Mouse (Mus musculus) frontal cortex, postnatal 25 days (tissue): ENCODE measurements around the gene Mydgf.

ENCODE experiments used
- DNase-seq, 2 experiments: peaks; one replicate each; pipeline ENCODE4 v3.0.0; 2022; ENCODE audit warnings: low spot score in 2 of 2

Gene Mydgf

GRCm38 (mm10) chr17:56183658-56184103 is at the start of gene Mydgf:
Gene Mydgf (minus strand): TSS chr17:56183920.
- DNase-seq: peak; percentile 80 to 93

GRCm38 (mm10) chr17:56233389-56233788 is 49.7 kb upstream of the Mydgf start:
- no peak for DNase-seq

GRCm38 (mm10) chr17:56229943-56230342 is 46.2 kb upstream of the Mydgf start:
- DNase-seq: peak; percentile 48 to 69

- DNase-seq: no peak
Observed at GRCm38 (mm10) chr17:56226566-56226965, 42.8 kb upstream of the Mydgf start.

DNA sequence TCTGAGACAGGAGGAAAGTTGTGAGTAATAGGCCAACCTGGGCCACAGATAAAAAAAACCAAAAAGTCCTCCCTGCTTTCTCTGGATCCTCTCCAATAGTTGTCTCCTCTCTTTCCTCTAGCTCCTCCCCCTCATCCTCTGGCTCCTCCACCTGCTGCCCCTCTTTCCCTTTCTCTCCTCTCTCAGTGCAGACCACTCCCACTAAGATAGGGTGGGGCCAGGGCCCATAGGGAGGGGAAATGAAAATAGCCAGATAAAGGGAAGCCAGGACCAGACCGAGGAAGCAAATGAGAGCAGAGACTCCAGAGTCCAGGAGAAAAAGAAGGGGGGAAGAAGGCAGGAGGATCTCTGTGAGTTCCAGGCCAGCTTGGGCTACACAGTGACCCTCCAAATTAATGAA is 41.2 kb upstream of the Mydgf start:
- no peak for DNase-seq

DNA sequence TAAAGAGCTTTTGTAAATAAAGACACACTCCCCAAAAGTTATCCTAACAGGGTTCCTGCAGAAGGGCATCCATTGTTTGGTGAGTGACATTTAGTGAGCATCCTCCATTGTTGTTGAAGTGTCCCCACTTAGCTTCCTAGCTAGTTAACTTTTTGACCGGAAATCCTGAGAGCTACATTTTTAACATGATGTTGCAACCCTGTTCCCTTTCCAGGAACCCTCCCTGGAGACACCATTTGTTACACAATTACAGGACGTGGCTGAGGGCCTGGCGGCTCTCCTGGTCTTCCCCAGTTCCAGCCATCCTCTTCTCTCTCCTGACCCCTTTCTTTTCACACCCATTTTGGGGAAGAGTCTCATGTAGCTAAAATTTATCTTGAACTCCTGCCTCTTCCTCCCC is 36.1 kb upstream of the Mydgf start:
- no peak for DNase-seq

DNA sequence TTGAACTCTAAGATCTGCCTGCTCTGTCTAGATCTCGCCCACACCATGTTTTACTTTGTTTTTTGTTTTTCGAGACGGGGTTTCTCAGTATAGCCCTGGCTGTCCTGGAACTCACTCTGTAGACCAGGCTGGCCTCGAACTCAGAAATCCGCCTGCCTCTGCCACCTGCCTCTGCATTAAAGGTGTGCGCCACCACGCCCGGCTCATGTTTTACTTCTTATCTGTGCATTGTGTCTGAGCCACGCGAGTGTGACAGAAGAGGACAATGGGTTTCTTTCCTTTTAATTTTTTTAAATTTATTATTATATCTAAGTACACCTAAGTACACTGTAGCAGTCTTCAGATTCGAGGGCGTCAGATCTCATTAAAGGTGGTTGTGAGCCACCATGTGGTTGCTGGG is 35.5 kb upstream of the Mydgf start:
- DNase-seq: no peak

DNA sequence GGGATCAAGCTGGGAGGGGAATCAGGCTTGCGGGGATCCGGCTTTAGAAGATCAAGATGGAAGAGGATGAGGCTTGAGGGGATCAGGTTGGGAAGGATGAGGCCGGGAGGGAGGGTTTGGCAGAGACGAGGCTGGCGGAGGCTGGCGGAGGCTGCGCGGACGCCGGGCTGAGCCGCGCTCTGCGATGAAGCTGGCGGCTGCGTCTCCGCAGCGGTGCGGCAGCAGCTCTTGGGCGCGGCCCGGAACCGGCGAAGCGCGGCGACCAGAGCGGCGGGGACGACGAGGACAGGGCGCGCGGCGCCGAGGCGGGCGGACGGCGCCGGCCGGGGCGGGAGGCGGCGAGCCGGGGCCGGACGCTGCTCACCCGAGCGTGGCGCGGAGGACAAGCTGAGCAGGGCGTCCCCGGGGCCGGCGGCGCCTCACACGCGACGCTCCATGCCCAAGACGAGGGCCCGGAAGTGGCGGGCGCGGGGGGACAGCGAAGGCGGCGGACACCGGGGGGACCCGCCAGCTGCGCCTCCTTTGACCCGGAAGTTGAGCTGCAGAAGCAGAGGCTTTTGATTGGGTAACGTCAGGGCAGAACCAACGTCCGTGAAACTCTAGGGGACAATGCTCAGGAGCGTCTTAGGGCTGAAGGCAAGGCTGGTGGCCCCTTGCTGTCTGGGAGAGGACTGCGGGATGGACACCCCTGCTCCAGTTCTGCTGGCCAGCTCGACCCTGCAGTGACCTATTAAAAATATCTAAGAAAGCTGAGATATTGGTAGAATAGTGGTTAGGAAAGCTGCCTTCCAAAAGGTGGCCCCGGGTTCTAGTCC is 34.9 kb upstream of the Mydgf start, which contains the start of gene Dpp9:
TSS of gene Dpp9 (minus strand) at position 529 of the 815 bp plus-strand sequence.
- peak; percentile 68 to 84 for DNase-seq

DNA sequence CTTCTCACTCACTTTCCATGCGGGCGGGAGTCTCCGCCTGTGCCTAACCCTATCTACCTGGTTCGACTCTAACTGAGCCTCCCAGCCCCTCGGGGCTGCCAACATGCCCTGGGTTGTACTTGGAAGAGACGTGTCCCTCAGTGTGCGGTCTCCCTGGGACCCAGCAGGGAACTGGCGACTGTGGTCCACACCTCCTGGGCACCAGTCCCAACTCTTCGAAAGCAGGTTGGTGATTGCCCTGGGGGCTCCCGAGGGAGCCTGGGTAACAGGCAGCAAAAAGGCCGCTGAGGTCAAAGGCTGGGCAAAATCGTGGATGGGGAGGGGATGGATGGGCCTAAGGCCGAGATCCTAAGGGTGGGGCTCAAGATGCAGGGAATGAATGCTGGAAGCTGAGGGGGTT is 34.0 kb upstream of the Mydgf start:
- DNase-seq: no peak

DNA sequence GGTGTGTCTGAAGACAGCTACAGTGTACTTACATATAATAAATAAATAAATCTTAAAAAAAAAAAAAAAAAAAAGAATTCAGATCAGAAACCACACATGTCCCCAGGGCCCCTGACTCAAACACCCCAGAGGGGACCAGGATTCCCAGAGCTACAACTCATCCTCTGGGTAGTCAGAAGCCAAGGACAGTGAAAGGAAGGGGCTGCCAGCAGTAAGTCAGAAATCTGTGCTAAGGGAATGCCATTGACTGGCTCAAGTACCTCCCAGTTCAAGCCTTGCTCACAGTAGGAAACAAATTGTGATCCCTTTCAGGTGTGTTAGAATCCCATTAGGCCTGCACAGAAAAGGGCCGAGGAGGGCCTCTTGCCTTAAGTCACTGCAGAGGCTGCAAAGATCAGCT is 30.5 kb upstream of the Mydgf start:
- no peak for DNase-seq

- no peak for DNase-seq
Observed at GRCm38 (mm10) chr17:56212676-56213075, 29.0 kb upstream of the Mydgf start.

- DNase-seq: no peak
Observed at GRCm38 (mm10) chr17:56211090-56211489, 27.4 kb upstream of the Mydgf start.

GRCm38 (mm10) chr17:56208821-56209220 is 25.1 kb upstream of the Mydgf start:
- DNase-seq: no peak

GRCm38 (mm10) chr17:56207963-56208530 is 24.3 kb upstream of the Mydgf start:
- no peak for DNase-seq

- DNase-seq: no peak
Observed at GRCm38 (mm10) chr17:56206986-56207674, 23.4 kb upstream of the Mydgf start.

DNA sequence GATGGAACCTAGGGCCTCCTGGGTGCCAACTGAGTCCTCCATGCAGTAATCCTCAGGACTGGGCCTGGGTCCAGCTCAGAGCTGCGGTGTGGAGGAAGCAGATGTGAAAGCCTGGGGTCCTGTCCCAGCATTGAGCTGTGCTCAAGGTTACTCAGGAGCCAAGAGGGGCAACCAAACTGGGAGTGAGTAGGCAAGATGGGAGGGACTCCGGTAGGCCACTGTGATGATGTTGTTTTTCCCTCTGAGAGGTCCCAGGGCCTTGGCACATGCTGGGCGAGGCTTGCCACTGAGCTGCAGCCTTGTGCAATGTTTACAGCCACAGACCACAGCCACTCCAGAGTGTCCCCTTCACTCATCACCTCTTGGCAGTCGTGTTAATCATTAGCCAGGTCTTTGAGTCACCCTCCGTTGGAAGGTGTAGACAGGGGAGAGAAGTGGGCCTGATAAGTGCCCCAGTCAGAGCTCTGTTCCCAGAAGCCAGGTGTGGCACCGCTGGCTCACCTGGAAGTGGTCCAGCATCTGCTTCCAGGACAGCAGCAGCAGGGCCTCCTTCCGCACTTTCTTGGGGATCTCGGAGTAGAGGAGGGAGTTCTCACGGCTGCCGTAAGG is 22.7 kb upstream of the Mydgf start:
- no peak for DNase-seq

- DNase-seq: no peak
Observed at GRCm38 (mm10) chr17:56203729-56204128, 20.0 kb upstream of the Mydgf start.

DNA sequence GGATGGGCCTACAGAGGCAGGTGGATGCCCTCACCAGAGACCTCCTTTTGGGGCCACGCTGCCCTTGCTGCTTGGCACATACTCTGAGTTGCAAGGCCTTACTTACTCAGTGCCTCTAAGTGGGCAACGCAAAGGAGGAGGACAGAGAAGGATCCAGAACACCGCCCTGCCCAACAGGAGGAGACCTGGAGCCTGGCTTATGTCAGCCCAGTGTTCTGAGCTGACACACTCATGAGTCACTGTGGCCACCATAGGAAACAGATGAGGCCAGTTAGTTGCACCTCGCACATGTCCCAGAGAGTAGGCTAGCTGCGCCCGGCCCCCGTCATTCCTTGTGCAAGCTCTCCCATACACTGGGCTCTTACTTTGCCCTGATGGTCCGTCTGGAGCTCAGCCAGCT is 18.8 kb upstream of the Mydgf start:
- no peak for DNase-seq

GRCm38 (mm10) chr17:56201642-56202041 is 17.9 kb upstream of the Mydgf start:
- DNase-seq: no peak

DNA sequence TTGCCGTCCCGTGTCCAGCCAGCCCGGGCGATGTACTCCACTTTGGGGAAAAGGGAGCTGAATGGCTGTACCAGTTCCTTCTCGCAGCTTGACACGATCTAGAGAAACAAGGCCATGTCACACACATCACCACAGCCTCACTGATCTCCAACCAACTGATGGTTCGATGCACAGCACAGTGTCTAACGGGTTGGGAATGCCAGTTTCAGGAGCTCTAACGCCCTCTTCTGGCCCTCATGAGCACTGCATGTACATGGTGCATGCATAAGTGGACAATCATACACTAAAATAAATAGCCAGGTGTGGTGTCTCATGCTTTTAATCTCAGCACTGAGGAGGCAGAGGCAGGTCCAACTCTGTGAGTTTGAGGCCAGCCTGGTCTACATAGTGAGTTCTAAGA is 16.9 kb upstream of the Mydgf start:
- no peak for DNase-seq

DNA sequence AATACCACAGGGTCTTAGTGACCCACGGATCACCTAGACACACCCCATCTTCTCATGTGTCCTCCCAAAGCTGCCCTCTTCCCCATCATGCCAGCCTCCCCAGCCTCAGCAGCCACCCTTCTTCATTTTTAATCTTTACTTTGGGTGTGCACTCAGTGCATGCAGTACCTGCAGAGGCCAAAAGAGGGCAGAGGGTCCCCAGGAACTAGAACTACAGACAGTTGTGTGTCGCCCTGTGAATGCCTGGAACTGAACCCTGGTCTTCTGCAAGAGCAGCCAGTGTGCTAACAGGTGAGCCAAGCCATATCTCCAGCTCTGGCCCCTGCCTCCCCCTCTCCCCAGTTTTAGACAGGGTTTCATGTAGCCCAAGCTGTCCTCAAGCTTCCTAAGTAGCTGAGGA is 13.1 kb upstream of the Mydgf start:
- no peak for DNase-seq

DNA sequence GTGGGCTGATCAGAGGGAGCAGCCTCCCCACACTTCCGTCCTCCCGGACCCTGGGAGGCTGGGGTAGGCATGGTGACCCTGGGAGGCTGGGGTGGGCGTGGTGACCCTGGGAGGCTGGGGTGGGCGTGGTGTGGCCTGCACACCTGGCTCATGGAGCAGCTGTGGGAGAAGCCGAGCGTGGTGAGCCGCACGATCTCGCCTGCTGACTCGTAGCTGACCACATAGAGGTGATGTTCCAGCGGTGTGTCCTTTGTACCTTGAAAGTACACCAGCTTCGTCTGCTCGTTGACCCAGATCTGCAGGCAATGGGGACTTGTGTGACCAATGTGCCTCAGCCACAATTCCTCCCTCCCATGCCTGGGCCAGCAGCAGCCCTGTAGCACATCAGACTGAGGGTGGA is 11.0 kb upstream of the Mydgf start:
- no peak for DNase-seq
